ENCODE assay signal across 19 mouse cellular contexts in the genomic region with DNA sequence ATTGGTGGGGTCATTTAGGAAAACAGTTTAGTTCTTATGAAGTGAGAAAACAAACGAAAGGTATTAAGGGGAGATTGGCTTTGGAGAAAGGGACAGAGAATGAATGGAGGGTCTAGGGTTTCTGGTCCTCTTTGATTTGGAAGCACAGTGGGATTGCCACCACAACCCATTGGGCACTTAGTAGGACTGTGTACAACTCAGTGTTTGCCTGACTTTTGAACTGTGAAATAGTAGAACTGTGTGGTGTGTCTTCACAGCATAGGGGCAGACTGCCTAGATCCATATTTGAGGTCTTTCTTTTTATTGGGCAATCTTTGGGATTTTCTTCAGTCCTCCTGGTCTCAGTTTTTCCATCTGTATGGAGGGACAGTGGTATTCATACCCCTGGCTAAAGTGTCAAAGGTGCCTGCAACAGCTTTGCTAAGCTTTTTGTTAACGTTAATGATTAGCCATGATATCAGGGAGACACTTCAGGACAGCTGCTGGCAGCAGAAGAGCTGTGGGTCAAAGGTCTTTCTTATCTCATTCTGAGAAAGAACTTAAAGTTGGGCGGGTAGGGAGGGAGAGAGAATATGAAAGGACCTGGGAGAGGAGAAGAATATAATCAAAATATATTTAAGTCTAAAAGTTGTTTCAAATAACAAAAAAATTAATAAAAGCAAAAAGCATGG. TPM values are rescaled to one million over a fixed set of nuclear protein-coding genes. Genes with fewer than 3 reads are reported as not detected.
A peak's percentile ranks its signal among the peaks of the same experiment; 100 is the strongest.
DNase-seq lines count a peak whose midpoint lies in the region; ATAC-seq and TF ChIP-seq lines count a peak whose summit lies in the region.
"Had no signal": no experiment of that assay in that cellular context is flagged by ENCODE, and none has a peak within 500 bp of the region (broad histone marks: within the 10 kb centered on the region; RNA-seq: fewer than 3 reads in every experiment).

No protein-coding gene starts in this region.

- peaks cover 4% of the 10 kb centered on the region for H3K36me3 ChIP-seq in kidney, adult 2 months (ENCODE audit: control insufficient read depth, insufficient read depth, low read length)
- no peaks in the 10 kb centered on the region for H3K36me3 ChIP-seq in stomach, embryonic 15.5 days
- no peaks in the 10 kb centered on the region for H3K36me3 ChIP-seq in stomach, postnatal 0 days (ENCODE audit: control insufficient read depth, insufficient read depth, low read length)
- H3K36me3 ChIP-seq in liver, embryonic 14.5 days (replicated peaks; ENCODE audit: control insufficient read depth, insufficient read depth, low read depth), result no peaks in the 10 kb centered on the region
- H3K36me3 ChIP-seq: hindbrain, embryonic 10.5 days; lung, embryonic 15.5 days; midbrain, embryonic 15.5 days had no signal

- H3K27me3 ChIP-seq in kidney, adult 2 months (replicated peaks; ENCODE audit: control insufficient read depth, insufficient read depth, low read length), result no peaks in the 10 kb centered on the region
- no peaks in the 10 kb centered on the region for H3K27me3 ChIP-seq in stomach, embryonic 15.5 days (replicated peaks)
- H3K27me3 ChIP-seq in stomach, postnatal 0 days (ENCODE audit: control insufficient read depth, insufficient read depth, low read length), result no peaks in the 10 kb centered on the region
- H3K27me3 ChIP-seq in liver, embryonic 14.5 days (ENCODE audit: control insufficient read depth, insufficient read depth, low read length), result no peaks in the 10 kb centered on the region
- H3K27me3 ChIP-seq: lung, embryonic 15.5 days; midbrain, embryonic 15.5 days had no signal

- H3K9ac ChIP-seq in stomach, embryonic 15.5 days, result no peak overlapping the region
- H3K9ac ChIP-seq in stomach, postnatal 0 days (ENCODE audit: low read length), result no peak overlapping the region
- H3K9ac ChIP-seq in liver, embryonic 14.5 days (replicated peaks), result no peak overlapping the region
- H3K9ac ChIP-seq: forebrain, postnatal 0 days; lung, embryonic 15.5 days; midbrain, embryonic 15.5 days had no signal

- no peak for TF ChIP-seq POLR2A in kidney, adult 2 months (IDR thresholded peaks at IDR 0.05; ENCODE audit: low read depth, low read length)

- peak; percentile 34; the same call in 1 of the 2 replicates for ATAC-seq in stomach, embryonic 15.5 days (ENCODE audit: insufficient read depth, low FRiP score, low read depth)
- no peak for ATAC-seq in stomach, postnatal 0 days (ENCODE audit: low FRiP score, low TSS enrichment)
- ATAC-seq in liver, embryonic 14.5 days (ENCODE audit: insufficient read depth), result peak; percentile 72; the same call in 1 of the 2 replicates
- ATAC-seq: forebrain, postnatal 0 days; midbrain, embryonic 15.5 days had no signal

- 50% methylated on average over 3 of the region's 3 CpGs for WGBS in kidney, adult 2 months
- WGBS in stomach, embryonic 15.5 days, result 44% methylated on average over 3 of the region's 3 CpGs
- WGBS in stomach, postnatal 0 days, result 38% methylated on average over 3 of the region's 3 CpGs
- 16% methylated on average over 3 of the region's 3 CpGs for WGBS in liver, embryonic 14.5 days (ENCODE audit: insufficient replicate concordance)

- peaks cover 14% of the 10 kb centered on the region; the same call in 1 of the 2 replicates for H3K4me1 ChIP-seq in kidney, adult 2 months (ENCODE audit: control insufficient read depth, insufficient read depth, low read length)
- H3K4me1 ChIP-seq in stomach, embryonic 15.5 days, result 0 out of 2 replicates have a peak, but pooled peaks cover 3% of the 10 kb centered on the region
- H3K4me1 ChIP-seq in stomach, postnatal 0 days (replicated peaks; ENCODE audit: control insufficient read depth, insufficient read depth), result no peaks in the 10 kb centered on the region
- peaks cover 0 to 9% of the 10 kb centered on the region in 2 experiments; a peak in 2 of 4 replicates for H3K4me1 ChIP-seq in liver, embryonic 14.5 days (replicated peaks; ENCODE audit: control insufficient read depth in 2 of 2, insufficient read depth in 2 of 2, low read length in 1 of 2)
- H3K4me1 ChIP-seq: midbrain, embryonic 15.5 days had no signal

- H3K4me3 ChIP-seq in kidney, adult 2 months (ENCODE audit: insufficient read depth, low read depth, low read length), result no peak overlapping the region
- H3K4me3 ChIP-seq in stomach, embryonic 15.5 days (replicated peaks), result no peak overlapping the region
- H3K4me3 ChIP-seq in stomach, postnatal 0 days (ENCODE audit: low read depth, low read length), result no peak overlapping the region
- H3K4me3 ChIP-seq in liver, embryonic 14.5 days (ENCODE audit: insufficient read depth in 1 of 2, low read depth in 2 of 2, low read length in 2 of 2), result no peak overlapping the region
- H3K4me3 ChIP-seq: heart, adult 2 months; hindbrain, embryonic 10.5 days; lung, embryonic 15.5 days; midbrain, embryonic 15.5 days had no signal

- intact Hi-C loops in left cerebral cortex, postnatal 10 days (cut with DNase I), result no loop called here

- no peak for TF ChIP-seq EP300 in stomach, postnatal 0 days (optimal IDR thresholded peaks at IDR 0.05)
- no peak for TF ChIP-seq EP300 in liver, embryonic 14.5 days (IDR thresholded peaks at IDR 0.05; ENCODE audit: low read depth)

- no peaks in the 10 kb centered on the region for H3K9me3 ChIP-seq in stomach, embryonic 15.5 days
- no peaks in the 10 kb centered on the region for H3K9me3 ChIP-seq in stomach, postnatal 0 days (ENCODE audit: control insufficient read depth, low read length)
- no peaks in the 10 kb centered on the region for H3K9me3 ChIP-seq in liver, embryonic 14.5 days (ENCODE audit: control insufficient read depth, low read length)
- H3K9me3 ChIP-seq: hindbrain, embryonic 10.5 days; lung, embryonic 15.5 days; midbrain, embryonic 15.5 days had no signal

- TF ChIP-seq CTCF in kidney, adult 2 months (conservative IDR thresholded peaks at IDR 0.05; ENCODE audit: insufficient read depth, insufficient read length, low read depth, low read length), result no peak
- TF ChIP-seq CTCF in stomach, postnatal 0 days (IDR thresholded peaks at IDR 0.05; ENCODE audit: low read depth), result no peak
- no peak for TF ChIP-seq CTCF in liver, embryonic 14.5 days (IDR thresholded peaks at IDR 0.05; ENCODE audit: low read depth)

- DNase-seq in kidney, adult 2 months, result peak; percentile 80
- DNase-seq in kidney, postnatal 4 days, result no peak
- no peak for DNase-seq in stomach, postnatal 0 days (ENCODE audit: low spot score)
- peak in 1 of 3 experiments; percentile 16 for DNase-seq in liver, embryonic 14.5 days (ENCODE audit: low read depth in 3 of 3, low spot score in 3 of 3)
- DNase-seq in layer of hippocampus, adult 18-20 months (ENCODE audit: low spot score in 2 of 2), result no peak
- DNase-seq in adrenal gland, adult 18-20 months (ENCODE audit: low spot score in 2 of 2), result no peak
- no peak for DNase-seq in left cerebral cortex, postnatal 10 days (ENCODE audit: extremely low spot score in 1 of 2, low spot score in 2 of 2)
- DNase-seq: adrenal gland, postnatal 14 days; cerebellum, adult 18-20 months; forebrain, postnatal 0 days; heart, adult 2 months had no signal

- peak overlapping the region; percentile 92 for H3K27ac ChIP-seq in kidney, adult 2 months (ENCODE audit: insufficient read depth, low read depth, low read length)
- H3K27ac ChIP-seq in stomach, embryonic 15.5 days, result no peak overlapping the region
- no peak overlapping the region for H3K27ac ChIP-seq in stomach, postnatal 0 days (replicated peaks)
- no peak overlapping the region for H3K27ac ChIP-seq in liver, embryonic 14.5 days
- H3K27ac ChIP-seq: heart, adult 2 months; hindbrain, embryonic 10.5 days; lung, embryonic 15.5 days; macrophage; midbrain, embryonic 15.5 days had no signal

- H3K4me2 ChIP-seq in stomach, embryonic 15.5 days, result no peak overlapping the region
- H3K4me2 ChIP-seq in stomach, postnatal 0 days (replicated peaks; ENCODE audit: low read depth), result no peak overlapping the region
- no peak overlapping the region for H3K4me2 ChIP-seq in liver, embryonic 14.5 days (ENCODE audit: low read depth)
- H3K4me2 ChIP-seq: lung, embryonic 15.5 days; midbrain, embryonic 15.5 days had no signal

RNA-seq across cellular contexts. Expression of a gene that starts 12.5 kb away (rescaled TPM):
- polyA plus RNA-seq in kidney, adult 2 months (2012; rRNA removed), result 488 and 529 TPM in 2 replicates
- polyA plus RNA-seq in stomach, embryonic 15.5 days (2015; fragmentation: Nextera tagmentation; extraction: Ambion mirVana), result 13.6 and 16.4 TPM in 2 replicates
- 14.7 and 18.3 TPM in 2 replicates for polyA plus RNA-seq in stomach, postnatal 0 days (2015; fragmentation: Nextera tagmentation; extraction: Ambion mirVana)
- 11.4 and 13.7 TPM in 2 replicates for polyA plus RNA-seq in liver, embryonic 14.5 days (2012; rRNA removed)
- polyA plus RNA-seq in liver, embryonic 14.5 days (2014; fragmentation: Nextera tagmentation; extraction: Ambion mirVana), result 13.6 and 14.4 TPM in 2 replicates
- total RNA-seq in layer of hippocampus, adult 18-20 months (2021), result 1 to 10 TPM; 7.3 to 8.6 TPM
- 100 to 1,000 TPM; 283 to 539 TPM for total RNA-seq in adrenal gland, adult 18-20 months (2021)
- 10 to 100 TPM; 24.3 to 26.8 TPM for total RNA-seq in left cerebral cortex, postnatal 10 days (2021)
- total RNA-seq: neutrophil, adult 5-6 weeks had no signal
- polyA plus RNA-seq: macrophage had no signal

RNA-seq across cellular contexts. Expression of a gene that starts 40.2 kb away (rescaled TPM):
- polyA plus RNA-seq in kidney, adult 2 months (2012; rRNA removed), result 28.0 and 29.6 TPM in 2 replicates
- 1.3 and 2.8 TPM in 2 replicates for polyA plus RNA-seq in stomach, embryonic 15.5 days (2015; fragmentation: Nextera tagmentation; extraction: Ambion mirVana)
- 0.51 and 0.62 TPM in 2 replicates for polyA plus RNA-seq in stomach, postnatal 0 days (2015; fragmentation: Nextera tagmentation; extraction: Ambion mirVana)
- polyA plus RNA-seq in liver, embryonic 14.5 days (2012; rRNA removed), result 2.2 and 3.0 TPM in 2 replicates
- 2.0 and 3.2 TPM in 2 replicates for polyA plus RNA-seq in liver, embryonic 14.5 days (2014; fragmentation: Nextera tagmentation; extraction: Ambion mirVana)
- not detected for total RNA-seq in layer of hippocampus, adult 18-20 months (2021)
- total RNA-seq in adrenal gland, adult 18-20 months (2021), result 1 to 10 TPM; 1.9 to 2.3 TPM
- total RNA-seq in left cerebral cortex, postnatal 10 days (2021), result not detected
- total RNA-seq: left cerebral cortex, postnatal 25 days; neutrophil, adult 5-6 weeks had no signal
- polyA plus RNA-seq: macrophage had no signal

RNA-seq across cellular contexts. Expression of a gene that starts 44.6 kb away (rescaled TPM):
- polyA plus RNA-seq in kidney, adult 2 months (2012; rRNA removed), result 116 and 161 TPM in 2 replicates
- polyA plus RNA-seq in stomach, embryonic 15.5 days (2015; fragmentation: Nextera tagmentation; extraction: Ambion mirVana), result 5.9 and 7.4 TPM in 2 replicates
- 16.4 and 17.7 TPM in 2 replicates for polyA plus RNA-seq in stomach, postnatal 0 days (2015; fragmentation: Nextera tagmentation; extraction: Ambion mirVana)
- polyA plus RNA-seq in liver, embryonic 14.5 days (2012; rRNA removed), result 0.02 and 0.08 TPM in 2 replicates
- polyA plus RNA-seq in liver, embryonic 14.5 days (2014; fragmentation: Nextera tagmentation; extraction: Ambion mirVana), result 0.27 TPM in 1 of 2 replicates, not detected in the other
- total RNA-seq in layer of hippocampus, adult 18-20 months (2021), result 1 to 10 TPM; 3.2 to 5.5 TPM
- 10 to 100 TPM; 63.6 to 67.0 TPM for total RNA-seq in adrenal gland, adult 18-20 months (2021)
- total RNA-seq in left cerebral cortex, postnatal 10 days (2021), result under 1 TPM; 0.45 to 0.99 TPM
- polyA plus RNA-seq: embryonic facial prominence, embryonic 11.5 days; hindbrain, embryonic 10.5 days; macrophage; midbrain, embryonic 15.5 days had no signal

Comparison
In these comparisons a context has a peak if more than half of its experiments do, and no peak if none do; other contexts are left out.
1. RNA of a gene that starts 12.5 kb away (polyA plus RNA-seq): 488 to 529 TPM in kidney, adult 2 months; 13.6 to 16.4 TPM in stomach, embryonic 15.5 days, 14.7 to 18.3 TPM in stomach, postnatal 0 days and 11.4 to 14.4 TPM in liver, embryonic 14.5 days; every median in the first group is over 10 times any median in the second.